Mouse (Mus musculus): ENCODE data around the gene Epm2a. TPM values are rescaled to one million over a fixed set of nuclear protein-coding genes. Genes with fewer than 3 reads are reported as not detected.
"Not testable (repeated sequence)": the region's sequence is repeated elsewhere in the genome, so short reads cannot be mapped to it uniquely, and the experiment has no call there.

The Epm2a gene
- total and polyA plus RNA-seq, 3 experiments: 12.1 to 35.4 (median 31.2) TPM

- intact Hi-C loops (cut with DNase I): no loop called here
Measured at GRCm38 (mm10) chr10:11310481-11310880, 32.7 kb upstream of the Epm2a start.

GRCm38 (mm10) chr10:11317856-11318454, 25.2 kb upstream of the Epm2a start:
- H3K36me3 ChIP-seq (ENCODE audit: control insufficient read depth, insufficient read depth, low read length); intact Hi-C loops (cut with DNase I); H3K4me1 ChIP-seq (ENCODE audit: control insufficient read depth, insufficient read depth, low read length); DNase-seq; H3K27ac ChIP-seq; H3K27me3 ChIP-seq (ENCODE audit: control insufficient read depth, insufficient read depth, low read length); H3K9ac ChIP-seq (ENCODE audit: low read depth, low read length); H3K79me2 ChIP-seq (replicated peaks; ENCODE audit: control insufficient read depth, insufficient read depth, low read length); H3K4me3 ChIP-seq: not testable (repeated sequence)

More at GRCm38 (mm10) chr10:11310481-11310880, 32.7 kb upstream of the Epm2a start:
- H3K4me1 ChIP-seq (ENCODE audit: control insufficient read depth, insufficient read depth, low read length): peaks cover 2% of the 10 kb centered on the region; the same call in 1 of the 2 replicates
- no peak overlapping the region for H3K9ac ChIP-seq (ENCODE audit: low read depth, low read length)
- no peak for TF ChIP-seq CTCF (IDR thresholded peaks at IDR 0.05)
- TF ChIP-seq POLR2A (IDR thresholded peaks at IDR 0.05; ENCODE audit: insufficient read depth, low read depth, low read length): no peak
- no peak overlapping the region for H3K27ac ChIP-seq
- no peaks in the 10 kb centered on the region for H3K36me3 ChIP-seq (ENCODE audit: control insufficient read depth, insufficient read depth, low read length)
- no peaks in the 10 kb centered on the region for H3K79me2 ChIP-seq (replicated peaks; ENCODE audit: control insufficient read depth, insufficient read depth, low read length)
- no peak overlapping the region for H3K4me3 ChIP-seq
- DNase-seq: no peak
- H3K27me3 ChIP-seq (ENCODE audit: control insufficient read depth, insufficient read depth, low read length): no peaks in the 10 kb centered on the region

DNA sequence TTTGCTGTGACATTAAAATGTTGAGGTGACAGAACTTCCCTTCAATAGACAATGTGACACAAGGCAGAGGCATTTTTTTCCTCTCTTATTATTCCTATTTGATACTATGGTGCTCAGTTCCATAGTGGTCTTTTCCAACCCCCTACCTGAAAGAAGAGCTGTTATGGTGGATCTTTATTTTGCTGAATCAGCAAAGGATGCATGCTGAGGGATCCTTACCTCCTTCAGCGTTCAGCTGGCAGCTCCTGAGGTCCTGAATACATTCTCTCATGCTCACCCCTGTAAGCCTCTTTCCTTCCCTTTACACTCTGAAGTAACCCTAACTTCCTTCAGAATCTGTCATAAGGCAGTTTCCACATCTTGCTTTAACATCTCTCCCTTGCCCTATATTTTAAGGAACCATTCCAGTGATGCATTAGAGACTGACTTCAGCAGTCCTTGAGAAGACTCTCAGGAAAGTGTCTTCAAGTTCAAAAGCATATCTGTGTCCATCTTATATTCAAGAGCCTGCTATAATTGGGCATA, 23.7 kb upstream of the Epm2a start:
- no peaks in the 10 kb centered on the region for H3K27me3 ChIP-seq (ENCODE audit: control insufficient read depth, insufficient read depth, low read length)
- H3K9ac ChIP-seq (ENCODE audit: low read depth, low read length): no peak overlapping the region
- H3K4me3 ChIP-seq: no peak overlapping the region
- no peak for DNase-seq
- H3K36me3 ChIP-seq (ENCODE audit: control insufficient read depth, insufficient read depth, low read length): no peaks in the 10 kb centered on the region
- no peak overlapping the region for H3K27ac ChIP-seq
- H3K4me1 ChIP-seq (ENCODE audit: control insufficient read depth, insufficient read depth, low read length): no peaks in the 10 kb centered on the region
- intact Hi-C loops (cut with DNase I): no loop called here
- H3K79me2 ChIP-seq (replicated peaks; ENCODE audit: control insufficient read depth, insufficient read depth, low read length): no peaks in the 10 kb centered on the region
- 67% methylated on average over 1 of the region's 1 CpGs for WGBS
- TF ChIP-seq POLR2A (IDR thresholded peaks at IDR 0.05; ENCODE audit: insufficient read depth, low read depth, low read length) (no peak), EP300 (IDR thresholded peaks at IDR 0.05; ENCODE audit: insufficient read depth, low read depth, low read length) (no peak), CTCF (IDR thresholded peaks at IDR 0.05) (no peak)

DNA sequence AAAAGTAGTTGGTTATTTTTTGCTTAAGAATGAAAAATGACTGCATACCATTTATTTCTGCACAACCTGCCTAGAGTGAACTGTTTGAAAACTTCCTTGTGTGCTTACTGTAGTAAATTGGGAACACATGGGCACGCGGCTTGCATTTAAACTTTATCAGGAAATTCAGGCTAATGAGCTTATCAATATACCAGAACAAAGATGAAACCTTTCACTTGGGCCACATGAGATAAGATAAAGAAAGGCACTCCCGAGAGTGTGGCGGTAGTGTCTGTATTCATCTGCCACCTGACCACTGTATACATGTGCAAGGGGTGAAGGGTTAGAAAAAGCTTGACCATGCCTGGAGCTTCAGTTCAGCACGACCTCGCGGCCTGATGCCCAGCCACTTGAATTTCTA, 20.9 kb upstream of the Epm2a start:
- TF ChIP-seq CTCF (IDR thresholded peaks at IDR 0.05) (no peak), EP300 (IDR thresholded peaks at IDR 0.05; ENCODE audit: insufficient read depth, low read depth, low read length) (no peak)
- Histone ChIP-seq H3K9ac (ENCODE audit: low read depth, low read length) (no peak overlapping the region), H3K4me3 (no peak overlapping the region), H3K36me3 (ENCODE audit: control insufficient read depth, insufficient read depth, low read length) (no peaks in the 10 kb centered on the region), H3K27me3 (ENCODE audit: control insufficient read depth, insufficient read depth, low read length) (no peaks in the 10 kb centered on the region), H3K4me1 (ENCODE audit: control insufficient read depth, insufficient read depth, low read length) (no peaks in the 10 kb centered on the region), H3K27ac (no peak overlapping the region), H3K79me2 (replicated peaks; ENCODE audit: control insufficient read depth, insufficient read depth, low read length) (no peaks in the 10 kb centered on the region)
- DNase-seq: no peak
- intact Hi-C loops (cut with DNase I): no loop called here
- WGBS: 73% methylated on average over 7 of the region's 7 CpGs

- intact Hi-C loops (cut with DNase I): no loop called here
- Histone ChIP-seq H3K27ac (no peak overlapping the region), H3K79me2 (replicated peaks; ENCODE audit: control insufficient read depth, insufficient read depth, low read length) (no peaks in the 10 kb centered on the region), H3K9ac (ENCODE audit: low read depth, low read length) (no peak overlapping the region), H3K4me3 (no peak overlapping the region), H3K4me1 (ENCODE audit: control insufficient read depth, insufficient read depth, low read length) (no peaks in the 10 kb centered on the region), H3K36me3 (ENCODE audit: control insufficient read depth, insufficient read depth, low read length) (no peaks in the 10 kb centered on the region), H3K27me3 (ENCODE audit: control insufficient read depth, insufficient read depth, low read length) (no peaks in the 10 kb centered on the region)
- WGBS: 74% methylated on average over 4 of the region's 4 CpGs
- no peak for DNase-seq
- TF ChIP-seq EP300 (IDR thresholded peaks at IDR 0.05; ENCODE audit: insufficient read depth, low read depth, low read length): no peak
- TF ChIP-seq CTCF (IDR thresholded peaks at IDR 0.05): no peak
- TF ChIP-seq POLR2A (IDR thresholded peaks at IDR 0.05; ENCODE audit: insufficient read depth, low read depth, low read length): no peak
Measured at GRCm38 (mm10) chr10:11323202-11323898, 19.9 kb upstream of the Epm2a start.

- WGBS: 86% methylated on average over 3 of the region's 3 CpGs
- TF ChIP-seq POLR2A (IDR thresholded peaks at IDR 0.05; ENCODE audit: insufficient read depth, low read depth, low read length): no peak
- TF ChIP-seq CTCF (IDR thresholded peaks at IDR 0.05): peak; percentile 57
- no peak for TF ChIP-seq EP300 (IDR thresholded peaks at IDR 0.05; ENCODE audit: insufficient read depth, low read depth, low read length)
- Histone ChIP-seq H3K4me3 (no peak overlapping the region), H3K4me1 (ENCODE audit: control insufficient read depth, insufficient read depth, low read length) (no peaks in the 10 kb centered on the region), H3K36me3 (ENCODE audit: control insufficient read depth, insufficient read depth, low read length) (no peaks in the 10 kb centered on the region), H3K9ac (ENCODE audit: low read depth, low read length) (no peak overlapping the region), H3K27me3 (ENCODE audit: control insufficient read depth, insufficient read depth, low read length) (no peaks in the 10 kb centered on the region), H3K79me2 (replicated peaks; ENCODE audit: control insufficient read depth, insufficient read depth, low read length) (no peaks in the 10 kb centered on the region), H3K27ac (no peak overlapping the region)
- intact Hi-C loops (cut with DNase I): no loop called here
- DNase-seq: no peak
Measured at GRCm38 (mm10) chr10:11326526-11326925, 16.7 kb upstream of the Epm2a start.
